Mouse (Mus musculus) E14TG2a.4 (cell line): ENCODE results near the gene Gm20388.

Experiments used
- CTCF ChIP-seq: conservative IDR thresholded peaks from 2 replicates; pipeline ENCODE4 v1.5.1; 2014; ENCODE audit warnings: low read length
- NANOG ChIP-seq: IDR thresholded peaks from 2 replicates; pipeline ENCODE4 v1.6.1; 2014; ENCODE audit warnings: borderline replicate concordance, low read length, mixed read lengths
- POU5F1 ChIP-seq: IDR thresholded peaks from 2 replicates; pipeline ENCODE4 v1.6.1; 2014; ENCODE audit warnings: low read length, borderline replicate concordance

DNA sequence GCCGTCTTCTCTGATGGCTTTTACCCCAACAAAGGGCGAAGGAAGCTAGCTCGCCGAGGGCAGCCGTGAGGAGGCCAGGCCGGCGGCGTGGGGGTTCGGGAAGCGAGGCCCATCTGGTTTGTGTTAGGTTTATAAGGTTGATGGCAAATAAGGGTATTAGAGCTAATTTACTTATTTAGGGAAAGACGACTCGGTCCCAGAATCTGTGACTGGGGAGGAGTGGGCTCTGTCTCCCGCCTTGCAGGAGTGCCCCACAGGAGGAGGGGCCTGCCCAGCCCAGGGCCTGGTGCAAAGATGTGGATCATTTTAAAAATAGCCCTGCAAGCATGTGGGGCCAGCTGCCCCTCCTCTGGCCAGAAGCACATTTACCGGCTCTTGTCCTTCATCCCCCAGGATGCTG is 928.4 kb downstream of the Gm20388 start:
- TF ChIP-seq CTCF (no peak), POU5F1 (no peak), NANOG (no peak)
